Mouse (Mus musculus) CH12.LX (cell line): ENCODE data around the gene Hsd17b3. TPM values are rescaled to one million over a fixed set of nuclear protein-coding genes. Genes with fewer than 3 reads are reported as not detected.

Experiments used
- DNase-seq: peaks from one replicate; pipeline ENCODE4 v3.0.0-alpha.2; 2013; ENCODE audit errors: extremely low read depth
- H3K27ac ChIP-seq: 2 replicates; pipeline ENCODE4 v1.5.1; 2012; ENCODE audit warnings: low read depth, mild to moderate bottlenecking, control low read depth, moderate library complexity; ENCODE audit not compliant: insufficient read depth
- H3K27me3 ChIP-seq: replicated peaks from 2 replicates; pipeline ENCODE3; 2012; ENCODE audit warnings: inconsistent platforms
- H3K36me3 ChIP-seq, 2 experiments: replicated peaks in 1 of 2; 2 replicates each; pipeline versions ENCODE3 to v1.6.1; 2012; ENCODE audit warnings: inconsistent platforms in 1 of 2, low read length in 1 of 2, mild to moderate bottlenecking in 1 of 2, mixed read lengths in 1 of 2, moderate library complexity in 1 of 2; ENCODE audit not compliant: control insufficient read depth in 1 of 2, insufficient read depth in 1 of 2
- H3K4me1 ChIP-seq, 2 experiments: 2 replicates each; pipeline ENCODE4 v1.6.1; 2012; ENCODE audit warnings: inconsistent platforms in 1 of 2, moderate library complexity in 1 of 2; ENCODE audit not compliant: insufficient read depth in 2 of 2, control insufficient read depth in 1 of 2
- H3K4me2 ChIP-seq: 2 replicates; pipeline ENCODE4 v1.6.1; 2012; ENCODE audit warnings: low read depth, mild to moderate bottlenecking, control low read depth; ENCODE audit not compliant: poor library complexity, insufficient read depth, severe bottlenecking
- H3K4me3 ChIP-seq, 3 experiments: fragments of 150-350 bp in 1 of 3; sonication (generic) in 1 of 3; replicated peaks in 1 of 3; 2 replicates each; pipeline versions ENCODE3 to v1.5.1; 2011 to 2012; ENCODE audit warnings: low read depth in 2 of 3, low read length in 2 of 3, mild to moderate bottlenecking in 2 of 3, moderate library complexity in 2 of 3, control low read depth in 1 of 3, improper control_type of control experiment in 1 of 3, inconsistent platforms in 1 of 3, mixed read lengths in 1 of 3; ENCODE audit not compliant: poor library complexity in 1 of 3
- H3K79me2 ChIP-seq: replicated peaks from 2 replicates; pipeline ENCODE4 v1.6.1; 2012; ENCODE audit warnings: mild to moderate bottlenecking, moderate library complexity; ENCODE audit not compliant: control insufficient read depth, poor library complexity, insufficient read depth, severe bottlenecking; ENCODE audit errors: extremely low read depth
- H3K9ac ChIP-seq: 2 replicates; pipeline ENCODE4 v1.6.1; 2012; ENCODE audit warnings: low read depth, mild to moderate bottlenecking, control low read depth, moderate library complexity; ENCODE audit not compliant: insufficient read depth
- H3K9me3 ChIP-seq: replicated peaks from 2 replicates; pipeline ENCODE3; 2012; ENCODE audit warnings: low read length, inconsistent platforms, mixed read lengths
- BHLHE40 ChIP-seq: IDR thresholded peaks from 2 replicates; pipeline ENCODE4 v1.6.1; 2011; ENCODE audit warnings: mild to moderate bottlenecking, low read depth, low read length, improper control_type of control experiment
- CHD1 ChIP-seq: IDR thresholded peaks from 2 replicates; pipeline ENCODE4 v1.6.1; 2012; ENCODE audit warnings: low read depth, low read length, improper control_type of control experiment, inconsistent platforms
- CHD2 ChIP-seq: IDR thresholded peaks from 2 replicates; pipeline ENCODE4 v1.6.1; 2011; ENCODE audit warnings: low read length, improper control_type of control experiment
- CTCF ChIP-seq, 2 experiments: IDR thresholded peaks in 1 of 2; conservative IDR thresholded peaks in 1 of 2; 2 replicates each; pipeline ENCODE4 v1.5.1; 2011 to 2012; ENCODE audit warnings: low read depth in 2 of 2, low read length in 2 of 2, improper control_type of control experiment in 1 of 2, inconsistent platforms in 1 of 2, mild to moderate bottlenecking in 1 of 2, moderate library complexity in 1 of 2
- EP300 ChIP-seq: IDR thresholded peaks from 2 replicates; pipeline ENCODE4 v1.6.1; 2011; ENCODE audit warnings: low read length, improper control_type of control experiment
- ETS1 ChIP-seq: conservative IDR thresholded peaks from 2 replicates; pipeline ENCODE4 v1.6.1; 2012; ENCODE audit warnings: low read depth, mild to moderate bottlenecking, inconsistent platforms, low read length, improper control_type of control experiment, moderate library complexity
- HCFC1 ChIP-seq: IDR thresholded peaks from 2 replicates; pipeline ENCODE4 v1.6.1; 2012; ENCODE audit warnings: low read depth, mild to moderate bottlenecking, inconsistent platforms, low read length, improper control_type of control experiment
- IRF4 ChIP-seq: IDR thresholded peaks from 2 replicates; pipeline ENCODE4 v1.6.1; 2014; ENCODE audit warnings: low read depth, mild to moderate bottlenecking, inconsistent platforms, low read length, improper control_type of control experiment
- JUND ChIP-seq: conservative IDR thresholded peaks from 2 replicates; pipeline ENCODE4 v1.6.1; 2011; ENCODE audit warnings: low read depth, low read length, improper control_type of control experiment
- KAT2A ChIP-seq: IDR thresholded peaks from 2 replicates; pipeline ENCODE4 v1.6.1; 2012; ENCODE audit warnings: low read length, improper control_type of control experiment, inconsistent platforms; ENCODE audit not compliant: insufficient replicate concordance
- MAFK ChIP-seq: IDR thresholded peaks from 2 replicates; pipeline ENCODE4 v1.6.1; 2011; ENCODE audit warnings: low read length, improper control_type of control experiment; ENCODE audit not compliant: insufficient replicate concordance
- MAX ChIP-seq: IDR thresholded peaks from 2 replicates; pipeline ENCODE4 v1.6.1; 2011; ENCODE audit warnings: low read length, improper control_type of control experiment
- NELFE ChIP-seq: IDR thresholded peaks from 2 replicates; pipeline ENCODE4 v1.6.1; 2011; ENCODE audit warnings: low read depth, low read length, improper control_type of control experiment
- POLR2A ChIP-seq: IDR thresholded peaks from 2 replicates; pipeline ENCODE4 v1.6.1; 2011; ENCODE audit warnings: low read depth, mild to moderate bottlenecking, improper control_type of control experiment, low read length
- POLR2AphosphoS2 ChIP-seq: IDR thresholded peaks from 2 replicates; pipeline ENCODE4 v1.6.1; 2011; ENCODE audit warnings: low read depth, low read length, improper control_type of control experiment
- RAD21 ChIP-seq: IDR thresholded peaks from 2 replicates; pipeline ENCODE4 v1.6.1; 2011; ENCODE audit warnings: low read depth, mild to moderate bottlenecking, low read length, improper control_type of control experiment, moderate library complexity
- RCOR1 ChIP-seq: conservative IDR thresholded peaks from 2 replicates; pipeline ENCODE4 v1.6.1; 2012; ENCODE audit warnings: low read depth, mild to moderate bottlenecking, inconsistent platforms, low read length, improper control_type of control experiment
- SMC3 ChIP-seq: IDR thresholded peaks from 2 replicates; pipeline ENCODE4 v1.6.1; 2011; ENCODE audit warnings: low read depth, low read length, improper control_type of control experiment
- TBP ChIP-seq: conservative IDR thresholded peaks from 2 replicates; pipeline ENCODE4 v1.6.1; 2011; ENCODE audit warnings: low read depth, low read length, improper control_type of control experiment
- TCF12 ChIP-seq: IDR thresholded peaks from 2 replicates; pipeline ENCODE4 v1.6.1; 2014; ENCODE audit warnings: low read depth, mild to moderate bottlenecking, inconsistent platforms, low read length, improper control_type of control experiment
- UBTF ChIP-seq: IDR thresholded peaks from 2 replicates; pipeline ENCODE4 v1.6.1; 2012; ENCODE audit warnings: low read depth, mild to moderate bottlenecking, inconsistent platforms, low read length, improper control_type of control experiment, moderate library complexity
- USF1 ChIP-seq: IDR thresholded peaks from 2 replicates; pipeline ENCODE4 v1.6.1; 2014; ENCODE audit warnings: low read depth, mild to moderate bottlenecking, inconsistent platforms, low read length, improper control_type of control experiment
- ZC3H11A ChIP-seq: IDR thresholded peaks from 2 replicates; pipeline ENCODE4 v1.6.1; 2012; ENCODE audit warnings: low read depth, mild to moderate bottlenecking, inconsistent platforms, low read length, improper control_type of control experiment
- ZKSCAN1 ChIP-seq: IDR thresholded peaks from 2 replicates; pipeline ENCODE4 v1.6.1; 2012; ENCODE audit warnings: low read depth, inconsistent platforms, low read length, improper control_type of control experiment, borderline replicate concordance
- ZMIZ1 ChIP-seq: IDR thresholded peaks from 2 replicates; pipeline ENCODE4 v1.6.1; 2012; ENCODE audit warnings: low read depth, mild to moderate bottlenecking, inconsistent platforms, low read length, improper control_type of control experiment
- ZNF384 ChIP-seq: IDR thresholded peaks from 2 replicates; pipeline ENCODE4 v1.6.1; 2012; ENCODE audit warnings: low read depth, low read length, improper control_type of control experiment, inconsistent platforms
- dilution Hi-C: fragments of 300-500 bp; cut with MboI; formaldehyde crosslinking; loops from 2 replicates; pipeline ENCODE4 v1.14.3; 2020; ENCODE audit warnings: low sequenced_read_pairs; ENCODE audit not compliant: extremely low pct_unique_long_range_greater_than_20kb, extremely low pct_ligation_motif_present
- in situ Hi-C: fragments of 300-500 bp; cut with MboI; formaldehyde crosslinking; loops from 3 replicates; pipeline ENCODE4 v1.14.3; 2019; ENCODE audit warnings: low sequenced_read_pairs, low pct_ligation_motif_present, low pct_unique_long_range_greater_than_20kb, mixed read lengths
- polyA plus RNA-seq: library from polyadenylated mRNA; unstranded; fragments of >175 nt; gene quantifications from 2 replicates; pipeline ENCODE4 v1.2.1, GENCODE M21; 2012; ENCODE audit warnings: low read depth; ENCODE audit not compliant: insufficient read length
- total RNA-seq, 2 experiments: library from RNA; depleted of rRNA; stranded (reverse); fragments of 300-350 nt in 1 of 2; fragments of >200 nt in 1 of 2; gene quantifications; 2 replicates each; pipeline ENCODE4 v1.2.3; 2012 to 2014

Gene Hsd17b3
- total and polyA plus RNA-seq, 3 experiments = not detected

DNA sequence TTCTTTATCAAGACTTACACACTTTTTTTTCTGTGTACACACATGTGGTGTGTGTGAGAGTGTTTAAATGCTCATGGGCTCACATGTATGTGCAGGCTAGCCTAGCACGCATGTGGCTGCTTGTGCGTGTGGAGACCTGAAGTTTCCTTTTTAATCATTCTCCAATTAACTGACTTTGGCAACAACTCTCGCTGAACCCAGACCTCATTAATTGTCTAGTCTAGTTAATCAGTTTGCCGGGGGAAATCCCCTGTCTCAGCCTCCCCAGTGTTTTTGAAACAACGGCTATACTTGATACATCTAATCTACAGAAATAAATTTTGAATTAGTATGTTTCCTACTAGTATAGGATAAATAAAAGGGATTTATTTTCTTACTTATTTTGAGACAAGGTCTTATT, 3.0 kb downstream of the Hsd17b3 start:
- dilution Hi-C loops (no loop called here), in situ Hi-C loops (no loop called here)
- Histone ChIP-seq H3K4me1 (no peaks in the 10 kb centered on the region), H3K4me3 (no peak overlapping the region), H3K9ac (no peak overlapping the region), H3K9me3 (no peaks in the 10 kb centered on the region), H3K79me2 (no peaks in the 10 kb centered on the region), H3K27ac (no peak overlapping the region), H3K4me2 (no peak overlapping the region), H3K36me3 (no peaks in the 10 kb centered on the region), H3K27me3 (no peaks in the 10 kb centered on the region)
- DNase-seq = no peak
- TF ChIP-seq UBTF = no peak
- TF ChIP-seq IRF4 = no peak
- TF ChIP-seq ZMIZ1 = no peak
- no peak for TF ChIP-seq RAD21
- TF ChIP-seq POLR2A = no peak
- no peak for TF ChIP-seq JUND
- no peak for TF ChIP-seq RCOR1
- no peak for TF ChIP-seq CHD1
- TF ChIP-seq EP300 = no peak
- no peak for TF ChIP-seq ZC3H11A
- no peak for TF ChIP-seq ZNF384
- TF ChIP-seq MAFK = no peak
- no peak for TF ChIP-seq HCFC1
- no peak for TF ChIP-seq POLR2AphosphoS2
- no peak for TF ChIP-seq NELFE
- no peak for TF ChIP-seq CTCF (conservative IDR thresholded peaks at IDR 0.05 in 1 of 2, IDR thresholded peaks at IDR 0.05 in 1 of 2; ENCODE audit: low read depth in 2 of 2, low read length in 2 of 2)
- no peak for TF ChIP-seq TCF12
- TF ChIP-seq ZKSCAN1 = no peak
- TF ChIP-seq TBP = no peak
- no peak for TF ChIP-seq ETS1

DNA sequence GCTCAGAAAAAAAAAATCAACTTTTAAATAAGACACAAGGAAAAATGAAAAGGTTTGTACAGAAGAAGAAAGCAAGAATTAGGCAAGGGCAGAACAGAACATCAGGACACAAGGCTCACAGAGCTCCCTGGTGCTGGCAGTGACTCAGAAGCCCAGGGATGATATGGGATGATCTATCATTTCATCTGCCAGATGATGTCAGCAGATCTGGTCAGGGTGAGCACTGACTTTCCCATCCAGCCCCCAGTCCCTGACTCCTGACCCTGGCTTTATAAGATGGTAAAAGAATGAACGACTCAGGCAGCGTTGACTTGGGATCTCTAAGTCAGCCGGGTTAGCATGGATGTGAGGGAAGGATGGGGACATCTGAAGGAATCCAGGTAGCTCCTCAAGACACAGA, 5.7 kb downstream of the Hsd17b3 start:
- TF ChIP-seq TBP (no peak), MAFK (no peak), CTCF (conservative IDR thresholded peaks at IDR 0.05 in 1 of 2, IDR thresholded peaks at IDR 0.05 in 1 of 2; ENCODE audit: low read depth in 2 of 2, low read length in 2 of 2) (no peak), ZKSCAN1 (no peak), EP300 (no peak), KAT2A (no peak), ZC3H11A (no peak), USF1 (no peak), SMC3 (no peak), HCFC1 (no peak), ETS1 (no peak), CHD2 (no peak), MAX (no peak), JUND (no peak), BHLHE40 (no peak)
- in situ Hi-C loops = no loop called here
- H3K9me3 ChIP-seq = no peaks in the 10 kb centered on the region

More for the DNA sequence above, 5.7 kb downstream of the Hsd17b3 start:
- Histone ChIP-seq H3K36me3 (no peaks in the 10 kb centered on the region), H3K4me1 (no peaks in the 10 kb centered on the region), H3K27me3 (no peaks in the 10 kb centered on the region), H3K4me3 (no peak overlapping the region), H3K27ac (no peak overlapping the region), H3K79me2 (no peaks in the 10 kb centered on the region), H3K9ac (no peak overlapping the region), H3K4me2 (no peak overlapping the region)
- dilution Hi-C loops = no loop called here
- no peak for DNase-seq
